In the genomic region with DNA sequence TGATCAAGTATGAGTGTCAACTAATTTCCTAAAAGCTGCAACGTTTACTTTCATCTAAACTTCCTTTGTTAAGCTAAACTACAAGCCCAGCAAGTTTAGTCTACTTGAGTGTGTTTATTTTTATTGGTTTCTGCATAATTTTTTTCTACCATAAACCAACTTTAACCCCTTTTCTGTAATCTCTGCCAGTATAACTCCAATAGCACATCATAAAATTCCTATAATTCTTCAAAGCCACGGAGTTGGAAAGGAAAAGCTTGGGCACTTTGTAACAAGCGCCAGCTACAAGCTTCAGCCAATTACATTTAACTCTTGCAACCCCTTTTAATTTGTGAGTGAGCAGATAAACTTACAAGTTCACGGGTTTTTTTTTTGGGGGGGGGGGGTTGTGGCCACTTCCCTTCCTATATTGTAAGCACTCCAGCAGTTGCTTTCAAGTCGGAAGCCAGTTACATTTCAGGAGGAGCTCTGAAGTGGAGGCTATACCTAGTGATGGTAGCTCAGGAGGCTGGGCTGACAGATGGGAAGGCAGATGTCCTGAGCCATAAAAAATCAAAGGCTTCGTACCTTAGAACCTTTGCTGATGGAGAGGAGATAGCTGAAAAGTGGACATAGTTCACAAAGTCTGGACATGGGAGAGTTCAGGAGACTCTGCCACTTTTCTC, we compare ENCODE assay signal across 19 mouse cellular contexts. TPM values are rescaled to one million over a fixed set of nuclear protein-coding genes. Genes with fewer than 3 reads are reported as not detected.
DNase-seq lines count a peak whose midpoint lies in the region; ATAC-seq lines count a peak whose summit lies in the region.
"Had no signal": no experiment of that assay in that cellular context is flagged by ENCODE, and none has a peak within 500 bp of the region (broad histone marks: within the 10 kb centered on the region; RNA-seq: fewer than 3 reads in every experiment).

No protein-coding gene starts in this region.

- no peaks in the 10 kb centered on the region for H3K27me3 ChIP-seq in forebrain, embryonic 11.5 days (ENCODE audit: control insufficient read depth, insufficient read depth, low read length)
- no peaks in the 10 kb centered on the region for H3K27me3 ChIP-seq in forebrain, embryonic 16.5 days (replicated peaks; ENCODE audit: control insufficient read depth, insufficient read depth, low read length)
- no peaks in the 10 kb centered on the region for H3K27me3 ChIP-seq in kidney, embryonic 14.5 days (ENCODE audit: control insufficient read depth, insufficient read depth, low read length)
- no peaks in the 10 kb centered on the region for H3K27me3 ChIP-seq in lung, embryonic 16.5 days (ENCODE audit: control insufficient read depth, insufficient read depth, low read depth, low read length)
- no peaks in the 10 kb centered on the region for H3K27me3 ChIP-seq in liver, embryonic 13.5 days
- H3K27me3 ChIP-seq: CH12.LX; heart, embryonic 15.5 days; megakaryocyte, embryonic 14.5 days; stomach, embryonic 15.5 days had no signal

- peak overlapping the region; percentile 18; the same call in 1 of the 2 replicates for H3K27ac ChIP-seq in forebrain, embryonic 11.5 days (ENCODE audit: low read depth, low read length)
- H3K27ac ChIP-seq in forebrain, embryonic 16.5 days (ENCODE audit: low read length), result no peak overlapping the region
- H3K27ac ChIP-seq in kidney, embryonic 14.5 days (ENCODE audit: low read depth, low read length), result peak overlapping the region; percentile 37; the same call in 1 of the 2 replicates
- H3K27ac ChIP-seq in lung, embryonic 16.5 days (ENCODE audit: low read length), result peak overlapping the region; percentile 71
- H3K27ac ChIP-seq in liver, embryonic 13.5 days, result peak overlapping the region; percentile 44; the same call in 1 of the 2 replicates
- H3K27ac ChIP-seq: embryonic facial prominence, embryonic 10.5 days; heart, embryonic 15.5 days; stomach, embryonic 15.5 days had no signal

- ATAC-seq in forebrain, embryonic 11.5 days (replicated peaks; ENCODE audit: low FRiP score), result no peak
- ATAC-seq in forebrain, embryonic 16.5 days, result no peak
- ATAC-seq in kidney, embryonic 14.5 days (ENCODE audit: low FRiP score, low TSS enrichment), result no peak
- peak; percentile 79 for ATAC-seq in lung, embryonic 16.5 days (ENCODE audit: low read depth)
- ATAC-seq in liver, embryonic 13.5 days (ENCODE audit: low read depth), result no peak
- ATAC-seq: activated CD4-positive, CD25-positive, alpha-beta regulatory T cell, adult 4 months had no signal

- 71% methylated on average over 6 of the region's 6 CpGs for WGBS in forebrain, embryonic 11.5 days
- WGBS in forebrain, embryonic 16.5 days, result 36% methylated on average over 6 of the region's 6 CpGs
- 37% methylated on average over 6 of the region's 6 CpGs for WGBS in kidney, embryonic 14.5 days
- WGBS in lung, embryonic 16.5 days, result 21% methylated on average over 6 of the region's 6 CpGs
- WGBS in liver, embryonic 13.5 days (ENCODE audit: insufficient replicate concordance), result 66% methylated on average over 6 of the region's 6 CpGs

- no peak overlapping the region for H3K4me3 ChIP-seq in forebrain, embryonic 11.5 days (ENCODE audit: low read depth, low read length)
- H3K4me3 ChIP-seq in forebrain, embryonic 16.5 days (replicated peaks; ENCODE audit: low read length), result no peak overlapping the region
- H3K4me3 ChIP-seq in kidney, embryonic 14.5 days (ENCODE audit: low read length), result no peak overlapping the region
- no peak overlapping the region for H3K4me3 ChIP-seq in lung, embryonic 16.5 days (ENCODE audit: low read length)
- H3K4me3 ChIP-seq in liver, embryonic 13.5 days (replicated peaks), result no peak overlapping the region
- H3K4me3 ChIP-seq: embryonic facial prominence, embryonic 10.5 days; heart, embryonic 15.5 days; megakaryocyte, embryonic 14.5 days; stomach, embryonic 15.5 days had no signal

- H3K36me3 ChIP-seq in forebrain, embryonic 11.5 days (ENCODE audit: control insufficient read depth, insufficient read depth, low read length), result no peaks in the 10 kb centered on the region
- no peaks in the 10 kb centered on the region for H3K36me3 ChIP-seq in forebrain, embryonic 16.5 days (ENCODE audit: control insufficient read depth, insufficient read depth)
- H3K36me3 ChIP-seq in kidney, embryonic 14.5 days (ENCODE audit: control insufficient read depth, insufficient read depth, low read length), result peaks cover 8% of the 10 kb centered on the region; the same call in 1 of the 2 replicates
- H3K36me3 ChIP-seq in lung, embryonic 16.5 days (ENCODE audit: control insufficient read depth, insufficient read depth, low read length), result peaks cover 4% of the 10 kb centered on the region; the same call in 1 of the 2 replicates
- peaks cover 14% of the 10 kb centered on the region for H3K36me3 ChIP-seq in liver, embryonic 13.5 days
- H3K36me3 ChIP-seq: embryonic facial prominence, embryonic 10.5 days; heart, embryonic 15.5 days; stomach, embryonic 15.5 days had no signal

- DNase-seq in forebrain, embryonic 11.5 days (ENCODE audit: low spot score), result no peak
- DNase-seq in kidney, postnatal 36 days, result no peak
- DNase-seq in lung, postnatal 14 days, result no peak
- no peak for DNase-seq in liver, embryonic 13.5 days
- DNase-seq in cerebellum, adult 9-11 months, result no peak
- DNase-seq: adrenal gland, postnatal 25 days; cerebellum, postnatal 14 days; gastrocnemius, postnatal 36 days; kidney, adult 9 months; spleen, adult 18-20 months had no signal

- peaks cover 11% of the 10 kb centered on the region; the same call in 1 of the 2 replicates for H3K4me1 ChIP-seq in forebrain, embryonic 11.5 days (replicated peaks; ENCODE audit: control insufficient read depth, insufficient read depth, low read length)
- peaks cover 28% of the 10 kb centered on the region for H3K4me1 ChIP-seq in forebrain, embryonic 16.5 days (replicated peaks; ENCODE audit: control insufficient read depth, insufficient read depth, low read length)
- H3K4me1 ChIP-seq in kidney, embryonic 14.5 days (ENCODE audit: control insufficient read depth, insufficient read depth, low read length), result peaks cover 20% of the 10 kb centered on the region
- H3K4me1 ChIP-seq in lung, embryonic 16.5 days (replicated peaks; ENCODE audit: control insufficient read depth, insufficient read depth, low read length), result peaks cover 20% of the 10 kb centered on the region
- H3K4me1 ChIP-seq in liver, embryonic 13.5 days (replicated peaks), result peaks cover 71% of the 10 kb centered on the region
- H3K4me1 ChIP-seq: stomach, embryonic 15.5 days had no signal

- H3K9me3 ChIP-seq in forebrain, embryonic 11.5 days (ENCODE audit: control insufficient read depth, low read length), result no peaks in the 10 kb centered on the region
- H3K9me3 ChIP-seq in forebrain, embryonic 16.5 days (ENCODE audit: control insufficient read depth, low read length), result no peaks in the 10 kb centered on the region
- H3K9me3 ChIP-seq in kidney, embryonic 14.5 days (ENCODE audit: control insufficient read depth, low read length), result no peaks in the 10 kb centered on the region
- no peaks in the 10 kb centered on the region for H3K9me3 ChIP-seq in lung, embryonic 16.5 days (ENCODE audit: control insufficient read depth, low read length)
- H3K9me3 ChIP-seq in liver, embryonic 13.5 days (replicated peaks), result no peaks in the 10 kb centered on the region
- H3K9me3 ChIP-seq: embryonic facial prominence, embryonic 10.5 days; heart, embryonic 15.5 days; megakaryocyte, embryonic 14.5 days; stomach, embryonic 15.5 days had no signal

- no peak overlapping the region for H3K4me2 ChIP-seq in forebrain, embryonic 11.5 days (ENCODE audit: low read depth, low read length, severe bottlenecking)
- H3K4me2 ChIP-seq in forebrain, embryonic 16.5 days (ENCODE audit: low read length), result no peak overlapping the region
- no peak overlapping the region for H3K4me2 ChIP-seq in kidney, embryonic 14.5 days (replicated peaks; ENCODE audit: low read depth, low read length)
- H3K4me2 ChIP-seq in lung, embryonic 16.5 days (ENCODE audit: low read depth, low read length), result no peak overlapping the region
- no peak overlapping the region for H3K4me2 ChIP-seq in liver, embryonic 13.5 days
- H3K4me2 ChIP-seq: heart, embryonic 15.5 days; stomach, embryonic 15.5 days had no signal

- H3K9ac ChIP-seq in forebrain, embryonic 11.5 days (ENCODE audit: low read length), result no peak overlapping the region
- H3K9ac ChIP-seq in forebrain, embryonic 16.5 days (replicated peaks; ENCODE audit: low read depth, low read length), result no peak overlapping the region
- H3K9ac ChIP-seq in kidney, embryonic 14.5 days (ENCODE audit: low read depth, low read length), result no peak overlapping the region
- peak overlapping the region; percentile 17; the same call in 1 of the 2 replicates for H3K9ac ChIP-seq in lung, embryonic 16.5 days (ENCODE audit: low read length)
- 0 out of 2 replicates have a peak overlapping the region, but pooled peaks have one; percentile 2 for H3K9ac ChIP-seq in liver, embryonic 13.5 days
- H3K9ac ChIP-seq: heart, embryonic 15.5 days; stomach, embryonic 15.5 days had no signal

RNA-seq across cellular contexts. Expression of a gene that starts 46.5 kb away (rescaled TPM):
- 45.6 and 50.0 TPM in 2 replicates for polyA plus RNA-seq in forebrain, embryonic 11.5 days (2014; fragmentation: Nextera tagmentation; extraction: Ambion mirVana)
- 120 and 151 TPM in 2 replicates for polyA plus RNA-seq in forebrain, embryonic 16.5 days (2015; fragmentation: Nextera tagmentation; extraction: Ambion mirVana)
- 41.2 and 52.2 TPM in 2 replicates for polyA plus RNA-seq in kidney, embryonic 14.5 days (2014; fragmentation: Nextera tagmentation; extraction: Ambion mirVana)
- polyA plus RNA-seq in lung, embryonic 16.5 days (2015; fragmentation: Nextera tagmentation; extraction: Ambion mirVana), result 77.3 and 84.3 TPM in 2 replicates
- polyA plus RNA-seq in liver, embryonic 13.5 days (2015; fragmentation: Nextera tagmentation; extraction: Ambion mirVana), result 10.1 and 14.1 TPM in 2 replicates

Comparison
In these comparisons a context has a peak if more than half of its experiments do, and no peak if none do; other contexts are left out.
1. H3K9ac ChIP-seq: peak in lung, embryonic 16.5 days (single experiment) and liver, embryonic 13.5 days (single experiment); none in forebrain, embryonic 11.5 days (single experiment), forebrain, embryonic 16.5 days (single experiment) and kidney, embryonic 14.5 days (single experiment).